Mouse (Mus musculus): Measurements from ENCODE around the gene Tbc1d1. TPM values are rescaled to one million over a fixed set of nuclear protein-coding genes. Genes with fewer than 3 reads are reported as not detected.

The Tbc1d1 gene
- polyA plus RNA-seq, 1 experiment: 17.0 TPM

- no peak overlapping the region for H3K27ac ChIP-seq (ENCODE audit: control insufficient read depth, insufficient read depth, low read length)
- no peak for TF ChIP-seq POLR2A (IDR thresholded peaks at IDR 0.05; ENCODE audit: control insufficient read depth, extremely low read depth, insufficient read depth, low read length, poor library complexity)
- no peak for TF ChIP-seq CTCF (IDR thresholded peaks at IDR 0.05; ENCODE audit: borderline replicate concordance, control insufficient read depth, extremely low read depth, insufficient read depth, low read length, poor library complexity)
- no peaks in the 10 kb centered on the region for H3K4me1 ChIP-seq (replicated peaks; ENCODE audit: control insufficient read depth, insufficient read depth, low read length)
- 96% methylated on average over 8 of the region's 8 CpGs for WGBS
- H3K27me3 ChIP-seq (ENCODE audit: control insufficient read depth, insufficient read depth, low read length): no peaks in the 10 kb centered on the region
- H3K4me3 ChIP-seq (ENCODE audit: control insufficient read depth, insufficient read depth, low read length): no peak overlapping the region
- DNase-seq: no peak
- H3K36me3 ChIP-seq (ENCODE audit: control insufficient read depth, insufficient read depth, low read length): peaks cover 19% of the 10 kb centered on the region
Observed at GRCm38 (mm10) chr5:64287287-64287686, 131.2 kb downstream of the Tbc1d1 start.

- no peaks in the 10 kb centered on the region for H3K27me3 ChIP-seq (ENCODE audit: control insufficient read depth, insufficient read depth, low read length)
- H3K36me3 ChIP-seq (ENCODE audit: control insufficient read depth, insufficient read depth, low read length): peaks cover 12% of the 10 kb centered on the region
- H3K4me1 ChIP-seq (replicated peaks; ENCODE audit: control insufficient read depth, insufficient read depth, low read length): no peaks in the 10 kb centered on the region
- TF ChIP-seq CTCF (IDR thresholded peaks at IDR 0.05; ENCODE audit: borderline replicate concordance, control insufficient read depth, extremely low read depth, insufficient read depth, low read length, poor library complexity) (no peak), POLR2A (IDR thresholded peaks at IDR 0.05; ENCODE audit: control insufficient read depth, extremely low read depth, insufficient read depth, low read length, poor library complexity) (no peak)
- no peak overlapping the region for H3K27ac ChIP-seq (ENCODE audit: control insufficient read depth, insufficient read depth, low read length)
- H3K4me3 ChIP-seq (ENCODE audit: control insufficient read depth, insufficient read depth, low read length): no peak overlapping the region
- DNase-seq: no peak
- 81% methylated on average over 14 of the region's 14 CpGs for WGBS
Observed at GRCm38 (mm10) chr5:64288031-64288928, 132.2 kb downstream of the Tbc1d1 start.

GRCm38 (mm10) chr5:64289202-64290060, 133.3 kb downstream of the Tbc1d1 start:
- Histone ChIP-seq H3K4me1 (replicated peaks; ENCODE audit: control insufficient read depth, insufficient read depth, low read length) (no peaks in the 10 kb centered on the region), H3K36me3 (ENCODE audit: control insufficient read depth, insufficient read depth, low read length) (peaks cover 8% of the 10 kb centered on the region), H3K27ac (ENCODE audit: control insufficient read depth, insufficient read depth, low read length) (no peak overlapping the region), H3K4me3 (ENCODE audit: control insufficient read depth, insufficient read depth, low read length) (no peak overlapping the region), H3K27me3 (ENCODE audit: control insufficient read depth, insufficient read depth, low read length) (no peaks in the 10 kb centered on the region)
- 57% methylated on average over 5 of the region's 5 CpGs for WGBS
- peak; percentile 81; the same call in 1 of the 2 replicates for TF ChIP-seq CTCF (IDR thresholded peaks at IDR 0.05; ENCODE audit: borderline replicate concordance, control insufficient read depth, extremely low read depth, insufficient read depth, low read length, poor library complexity)
- TF ChIP-seq POLR2A (IDR thresholded peaks at IDR 0.05; ENCODE audit: control insufficient read depth, extremely low read depth, insufficient read depth, low read length, poor library complexity): no peak
- DNase-seq: peak; percentile 73

GRCm38 (mm10) chr5:64290061-64290345, 133.9 kb downstream of the Tbc1d1 start:
- DNase-seq: no peak
- Histone ChIP-seq H3K27me3 (ENCODE audit: control insufficient read depth, insufficient read depth, low read length) (no peaks in the 10 kb centered on the region), H3K4me1 (replicated peaks; ENCODE audit: control insufficient read depth, insufficient read depth, low read length) (no peaks in the 10 kb centered on the region), H3K27ac (ENCODE audit: control insufficient read depth, insufficient read depth, low read length) (no peak overlapping the region), H3K36me3 (ENCODE audit: control insufficient read depth, insufficient read depth, low read length) (peaks cover 8% of the 10 kb centered on the region), H3K4me3 (ENCODE audit: control insufficient read depth, insufficient read depth, low read length) (no peak overlapping the region)
- WGBS: 69% methylated on average over 4 of the region's 4 CpGs
- TF ChIP-seq CTCF (IDR thresholded peaks at IDR 0.05; ENCODE audit: borderline replicate concordance, control insufficient read depth, extremely low read depth, insufficient read depth, low read length, poor library complexity) (no peak), POLR2A (IDR thresholded peaks at IDR 0.05; ENCODE audit: control insufficient read depth, extremely low read depth, insufficient read depth, low read length, poor library complexity) (no peak)

- no peak for DNase-seq
- no peak for TF ChIP-seq CTCF (IDR thresholded peaks at IDR 0.05; ENCODE audit: borderline replicate concordance, control insufficient read depth, extremely low read depth, insufficient read depth, low read length, poor library complexity)
- no peak for TF ChIP-seq POLR2A (IDR thresholded peaks at IDR 0.05; ENCODE audit: control insufficient read depth, extremely low read depth, insufficient read depth, low read length, poor library complexity)
- Histone ChIP-seq H3K4me1 (replicated peaks; ENCODE audit: control insufficient read depth, insufficient read depth, low read length) (no peaks in the 10 kb centered on the region), H3K27ac (ENCODE audit: control insufficient read depth, insufficient read depth, low read length) (no peak overlapping the region), H3K4me3 (ENCODE audit: control insufficient read depth, insufficient read depth, low read length) (no peak overlapping the region), H3K27me3 (ENCODE audit: control insufficient read depth, insufficient read depth, low read length) (no peaks in the 10 kb centered on the region), H3K36me3 (ENCODE audit: control insufficient read depth, insufficient read depth, low read length) (peaks cover under 1% of the 10 kb centered on the region)
- 89% methylated on average over 5 of the region's 5 CpGs for WGBS
Observed at GRCm38 (mm10) chr5:64291657-64292056, 135.6 kb downstream of the Tbc1d1 start.

- no peak for DNase-seq
- H3K36me3 ChIP-seq (ENCODE audit: control insufficient read depth, insufficient read depth, low read length): no peaks in the 10 kb centered on the region
Observed at GRCm38 (mm10) chr5:64295621-64296020, 139.5 kb downstream of the Tbc1d1 start.

More at GRCm38 (mm10) chr5:64295621-64296020, 139.5 kb downstream of the Tbc1d1 start:
- no peak overlapping the region for H3K27ac ChIP-seq (ENCODE audit: control insufficient read depth, insufficient read depth, low read length)
- no peak overlapping the region for H3K4me3 ChIP-seq (ENCODE audit: control insufficient read depth, insufficient read depth, low read length)
- H3K4me1 ChIP-seq (replicated peaks; ENCODE audit: control insufficient read depth, insufficient read depth, low read length): peaks cover 9% of the 10 kb centered on the region
- TF ChIP-seq POLR2A (IDR thresholded peaks at IDR 0.05; ENCODE audit: control insufficient read depth, extremely low read depth, insufficient read depth, low read length, poor library complexity) (no peak), CTCF (IDR thresholded peaks at IDR 0.05; ENCODE audit: borderline replicate concordance, control insufficient read depth, extremely low read depth, insufficient read depth, low read length, poor library complexity) (no peak)
- H3K27me3 ChIP-seq (ENCODE audit: control insufficient read depth, insufficient read depth, low read length): no peaks in the 10 kb centered on the region
